Mouse (Mus musculus) heart, embryonic 14.5 days (tissue): ENCODE data around the gene Nrip1. TPM values are rescaled to one million over a fixed set of nuclear protein-coding genes. Genes with fewer than 3 reads are reported as not detected.
A peak's percentile ranks its signal among the peaks of the same experiment; 100 is the strongest.

Source experiments
- ATAC-seq: fragments of 200-750 bp; cut with Nextera tagmentation; 2 replicates; pipeline ENCODE4 v1.8.0; 2017; ENCODE audit warnings: low read depth, moderate TSS enrichment; ENCODE audit not compliant: insufficient number of reproducible peaks, insufficient read depth, low FRiP score
- H3K27ac ChIP-seq, 2 experiments: fragments of 200-500 bp in 1 of 2; fragments of 300-500 bp in 1 of 2; sonication (generic) in 1 of 2; replicated peaks in 1 of 2; 2 replicates each; pipeline ENCODE4 v1.5.1; 2012 to 2014; ENCODE audit warnings: low read depth in 2 of 2, low read length in 2 of 2, control low read depth in 1 of 2, mild to moderate bottlenecking in 1 of 2, mixed read lengths in 1 of 2; ENCODE audit not compliant: control insufficient read depth in 1 of 2, insufficient read depth in 1 of 2
- H3K27me3 ChIP-seq: fragments of 300-500 bp; sonication (generic); 2 replicates; pipeline ENCODE4 v1.6.1; 2014; ENCODE audit warnings: mild to moderate bottlenecking, low read length, control low read depth; ENCODE audit not compliant: control insufficient read depth, insufficient read depth
- H3K36me3 ChIP-seq: fragments of 300-500 bp; sonication (generic); 2 replicates; pipeline ENCODE4 v1.6.1; 2014; ENCODE audit warnings: mild to moderate bottlenecking, control low read depth, low read length, mixed read lengths; ENCODE audit not compliant: control insufficient read depth, insufficient read depth
- H3K4me1 ChIP-seq, 2 experiments: fragments of 200-500 bp in 1 of 2; fragments of 300-500 bp in 1 of 2; sonication (generic) in 1 of 2; 2 replicates each; pipeline ENCODE4 v1.6.1; 2012 to 2014; ENCODE audit warnings: low read length in 2 of 2, control low read depth in 1 of 2, mixed read lengths in 1 of 2; ENCODE audit not compliant: control insufficient read depth in 2 of 2, insufficient read depth in 2 of 2
- H3K4me2 ChIP-seq: fragments of 300-500 bp; sonication (generic); 2 replicates; pipeline ENCODE4 v1.6.1; 2014; ENCODE audit warnings: mild to moderate bottlenecking, low read length
- H3K4me3 ChIP-seq, 2 experiments: fragments of 200-500 bp in 1 of 2; fragments of 300-500 bp in 1 of 2; sonication (generic) in 1 of 2; 2 replicates each; pipeline ENCODE4 v1.5.1; 2012 to 2014; ENCODE audit warnings: low read length in 2 of 2, mild to moderate bottlenecking in 2 of 2, control low read depth in 1 of 2, low read depth in 1 of 2, moderate library complexity in 1 of 2; ENCODE audit not compliant: control insufficient read depth in 1 of 2, insufficient read depth in 1 of 2
- H3K9ac ChIP-seq: fragments of 300-500 bp; sonication (generic); 2 replicates; pipeline ENCODE4 v1.6.1; 2014; ENCODE audit warnings: mild to moderate bottlenecking, low read length
- H3K9me3 ChIP-seq: fragments of 300-500 bp; sonication (generic); 2 replicates; pipeline ENCODE4 v1.6.1; 2016; ENCODE audit warnings: low read length, control low read depth; ENCODE audit not compliant: control insufficient read depth
- WGBS: fragments of 180-500 bp; shearing (Covaris S2); extraction: QIAGEN DNeasy Blood & Tissue Kit; methylation state at CpG from one replicate; pipeline ENCODE4 v1.1.7; 2014; 5-methylcytosine and 5-hydroxymethylcytosine counted together
- polyA plus RNA-seq: library from polyadenylated mRNA; unstranded; fragments of >200 nt; fragmentation: Nextera tagmentation; extraction: Ambion mirVana; gene quantifications from 2 replicates; pipeline ENCODE4 v1.2.1, GENCODE M21; 2014

Nrip1 gene
- polyA plus RNA-seq: 20.2 and 20.8 TPM in 2 replicates

DNA sequence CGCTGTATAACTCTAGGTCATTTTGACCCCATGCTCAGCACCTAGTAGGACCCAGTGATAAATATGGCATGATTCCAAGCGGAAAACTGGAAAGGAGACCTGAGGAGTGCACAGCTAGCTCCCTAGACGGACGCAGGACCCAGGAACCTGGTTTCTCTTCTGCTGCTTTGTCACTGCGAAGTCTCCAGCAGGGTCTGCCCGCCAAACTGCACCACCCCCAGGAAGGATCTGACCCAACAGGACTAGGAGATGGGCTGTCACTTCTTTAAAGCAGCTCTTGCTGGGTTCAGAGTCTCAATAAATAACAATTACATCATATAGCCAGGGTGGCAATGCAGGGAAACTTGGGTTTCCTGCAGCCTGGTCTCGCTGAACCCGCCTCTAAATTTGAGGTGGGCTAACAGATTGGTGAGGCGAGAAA is at the start of gene Nrip1:
Gene Nrip1 (minus strand): TSS at position 157 of the 421 bp plus-strand sequence.
- 0 out of 2 replicates have a peak, but pooled peaks have one; percentile 23 for ATAC-seq
- H3K4me3 ChIP-seq: peak within 1 kb of the TSS; percentile 75 to 100
- under 1% methylated on average over 9 of the region's 9 CpGs for WGBS
- no peaks in the 10 kb centered on the region for H3K36me3 ChIP-seq
- H3K4me1 ChIP-seq: peaks cover 7 to 21% of the 10 kb centered on the region in 2 experiments
- H3K27ac ChIP-seq: peak within 1 kb of the TSS; percentile 98 to 99
- H3K4me2 ChIP-seq: peak within 1 kb of the TSS; percentile 70
- no peaks in the 10 kb centered on the region for H3K9me3 ChIP-seq
- peak within 1 kb of the TSS; percentile 95 for H3K9ac ChIP-seq
- H3K27me3 ChIP-seq: no peaks in the 10 kb centered on the region

DNA sequence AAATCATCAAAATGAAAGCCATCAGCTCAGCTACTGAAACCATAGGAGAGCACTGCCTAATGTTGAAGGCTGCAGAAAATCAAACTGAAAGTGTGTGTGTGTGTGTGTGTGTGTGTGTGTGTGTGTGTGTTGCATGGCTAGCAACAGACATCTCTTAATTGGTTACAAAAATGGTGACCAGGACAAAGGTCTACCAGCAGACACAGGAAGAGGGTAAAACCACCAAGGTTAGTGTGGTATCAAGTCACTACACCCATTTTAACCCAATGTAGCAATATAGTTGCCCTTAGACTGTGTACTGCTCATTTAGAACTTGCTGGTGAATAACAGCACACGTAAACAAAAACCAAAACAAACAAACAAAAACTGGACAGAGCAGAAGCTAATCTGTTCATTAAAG is 48.9 kb upstream of the Nrip1 start:
- Histone ChIP-seq H3K9me3 (no peaks in the 10 kb centered on the region), H3K4me1 (no peaks in the 10 kb centered on the region), H3K27ac (no peak overlapping the region), H3K36me3 (no peaks in the 10 kb centered on the region), H3K4me2 (no peak overlapping the region), H3K9ac (no peak overlapping the region), H3K27me3 (no peaks in the 10 kb centered on the region), H3K4me3 (no peak overlapping the region)
- WGBS: 81% methylated on average over 1 of the region's 1 CpGs
- no peak for ATAC-seq

DNA sequence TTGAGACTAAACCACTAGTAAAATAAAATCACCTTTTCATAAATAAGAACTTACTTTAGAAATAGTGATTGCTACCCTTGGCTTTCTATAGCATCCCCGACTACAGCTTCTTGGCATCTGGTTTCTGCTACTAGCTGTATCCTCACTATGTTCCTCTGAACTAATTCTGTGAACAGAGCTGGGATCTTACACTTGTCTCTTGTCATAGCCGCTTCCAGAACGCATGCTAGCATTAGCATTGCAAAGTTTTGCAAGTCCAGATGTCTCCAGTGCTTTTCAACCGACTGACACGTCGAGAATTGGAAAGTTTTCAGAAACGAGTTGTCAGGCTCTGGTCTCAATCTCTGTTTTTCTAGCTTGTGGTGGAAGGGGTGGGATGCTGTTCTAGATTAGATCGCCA is 46.2 kb upstream of the Nrip1 start:
- H3K4me1 ChIP-seq: no peaks in the 10 kb centered on the region
- H3K9ac ChIP-seq: no peak overlapping the region
- H3K9me3 ChIP-seq: no peaks in the 10 kb centered on the region
- H3K36me3 ChIP-seq: no peaks in the 10 kb centered on the region
- ATAC-seq: no peak
- no peak overlapping the region for H3K4me2 ChIP-seq
- WGBS: 47% methylated on average over 8 of the region's 8 CpGs
- no peak overlapping the region for H3K27ac ChIP-seq
- no peak overlapping the region for H3K4me3 ChIP-seq
- H3K27me3 ChIP-seq: no peaks in the 10 kb centered on the region

DNA sequence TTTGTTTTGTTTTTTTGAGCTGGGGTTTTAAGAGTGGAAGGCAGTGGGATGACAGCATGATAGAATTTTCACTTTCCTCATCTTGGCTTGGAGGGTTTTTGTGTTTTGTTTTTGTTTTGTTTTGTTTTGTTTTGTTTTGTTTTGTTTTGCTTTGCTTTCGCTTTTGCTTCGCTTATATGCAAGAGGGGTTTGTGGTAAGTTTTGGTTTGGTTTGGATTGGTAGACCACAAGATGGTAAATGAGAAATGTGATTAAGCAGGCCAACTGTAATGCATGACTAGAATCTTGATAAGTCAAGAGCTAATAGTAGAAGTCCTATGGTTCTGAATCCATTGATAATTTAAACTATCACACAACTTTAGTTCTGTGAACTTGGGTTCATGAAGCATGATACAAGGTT is 42.9 kb upstream of the Nrip1 start:
- Histone ChIP-seq H3K4me3 (no peak overlapping the region), H3K36me3 (no peaks in the 10 kb centered on the region), H3K27ac (no peak overlapping the region), H3K4me1 (no peaks in the 10 kb centered on the region), H3K27me3 (no peaks in the 10 kb centered on the region), H3K9ac (no peak overlapping the region), H3K9me3 (no peaks in the 10 kb centered on the region), H3K4me2 (no peak overlapping the region)
- 93% methylated on average over 2 of the region's 2 CpGs for WGBS
- ATAC-seq: no peak

DNA sequence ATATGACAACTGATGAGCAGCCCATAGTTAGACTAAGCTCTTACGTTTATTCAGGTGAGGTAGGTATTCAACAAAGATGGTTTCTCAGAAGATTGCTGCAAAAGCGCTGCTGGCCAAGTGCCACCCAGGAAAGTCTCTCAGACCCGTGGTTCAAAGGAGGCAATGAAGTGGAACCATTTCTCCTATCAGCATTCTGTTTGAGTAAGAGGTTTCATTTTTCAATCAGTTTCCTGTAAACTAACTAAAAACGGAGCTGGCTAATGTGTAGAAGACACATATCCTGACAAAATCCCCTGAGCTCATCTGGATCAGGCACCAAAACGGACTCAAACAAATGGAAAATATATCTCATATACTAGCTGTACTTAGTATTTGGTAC is 42.4 kb upstream of the Nrip1 start:
- 80% methylated on average over 5 of the region's 5 CpGs for WGBS
- no peaks in the 10 kb centered on the region for H3K4me1 ChIP-seq
- no peaks in the 10 kb centered on the region for H3K36me3 ChIP-seq
- no peaks in the 10 kb centered on the region for H3K27me3 ChIP-seq
- no peak overlapping the region for H3K4me3 ChIP-seq
- no peak for ATAC-seq
- H3K4me2 ChIP-seq: no peak overlapping the region
- H3K9ac ChIP-seq: no peak overlapping the region
- no peak overlapping the region for H3K27ac ChIP-seq
- no peaks in the 10 kb centered on the region for H3K9me3 ChIP-seq

DNA sequence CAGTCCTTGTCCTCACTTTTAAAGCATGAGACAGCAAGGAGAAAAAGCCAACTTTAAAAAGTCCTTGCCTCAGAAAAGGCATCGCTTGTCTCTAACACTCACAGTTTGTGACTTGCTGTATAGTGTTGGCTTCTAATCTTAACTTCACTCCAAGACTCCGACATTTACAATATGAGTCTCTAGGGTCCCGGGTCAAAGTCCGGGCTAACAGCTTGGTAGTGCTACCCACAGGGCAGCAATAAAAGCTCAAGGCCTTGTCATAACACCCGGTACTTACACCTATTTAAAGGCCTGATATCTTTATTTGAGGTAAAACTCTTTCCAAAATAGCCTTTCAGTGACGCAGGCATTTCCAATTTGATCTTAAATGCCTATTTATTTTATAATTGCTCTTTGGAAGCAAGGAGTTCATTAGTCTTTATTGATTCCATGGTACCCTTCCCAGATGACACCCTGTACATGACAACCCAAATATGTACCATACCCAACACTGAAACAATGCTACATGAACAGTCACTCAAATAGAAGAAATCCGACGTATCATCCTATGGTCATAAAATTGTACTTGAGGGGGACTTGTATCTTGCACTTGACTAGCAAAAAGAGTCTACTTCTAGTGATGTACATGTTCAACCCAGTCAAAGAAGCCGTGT is 41.9 kb upstream of the Nrip1 start:
- WGBS: 88% methylated on average over 9 of the region's 9 CpGs
- Histone ChIP-seq H3K27me3 (no peaks in the 10 kb centered on the region), H3K36me3 (no peaks in the 10 kb centered on the region), H3K27ac (no peak overlapping the region), H3K4me2 (no peak overlapping the region), H3K4me1 (no peaks in the 10 kb centered on the region), H3K9ac (no peak overlapping the region), H3K9me3 (no peaks in the 10 kb centered on the region), H3K4me3 (no peak overlapping the region)
- ATAC-seq: no peak

DNA sequence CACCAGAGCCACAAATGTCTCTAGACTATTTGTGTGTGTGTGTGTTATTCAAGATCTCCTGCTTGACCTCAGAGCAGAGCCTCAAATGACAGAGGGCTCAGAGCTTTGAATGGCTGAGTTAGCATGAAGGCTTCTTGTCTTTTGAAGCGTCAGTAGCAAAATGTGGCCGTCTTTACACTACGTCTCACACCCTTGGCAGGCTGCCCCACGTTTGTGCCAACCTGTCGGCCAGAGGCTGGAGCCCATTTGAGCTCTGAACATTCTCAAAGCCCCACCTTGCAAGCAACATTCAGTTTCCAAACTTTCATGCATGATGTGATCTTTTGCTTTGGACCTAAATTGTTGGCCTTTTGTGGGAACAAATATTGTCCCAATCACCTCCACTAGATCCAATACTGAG is 40.9 kb upstream of the Nrip1 start:
- Histone ChIP-seq H3K27ac (no peak overlapping the region), H3K36me3 (no peaks in the 10 kb centered on the region), H3K9ac (no peak overlapping the region), H3K27me3 (no peaks in the 10 kb centered on the region), H3K4me2 (no peak overlapping the region), H3K4me3 (no peak overlapping the region), H3K9me3 (no peaks in the 10 kb centered on the region), H3K4me1 (no peaks in the 10 kb centered on the region)
- WGBS: 56% methylated on average over 5 of the region's 5 CpGs
- no peak for ATAC-seq

DNA sequence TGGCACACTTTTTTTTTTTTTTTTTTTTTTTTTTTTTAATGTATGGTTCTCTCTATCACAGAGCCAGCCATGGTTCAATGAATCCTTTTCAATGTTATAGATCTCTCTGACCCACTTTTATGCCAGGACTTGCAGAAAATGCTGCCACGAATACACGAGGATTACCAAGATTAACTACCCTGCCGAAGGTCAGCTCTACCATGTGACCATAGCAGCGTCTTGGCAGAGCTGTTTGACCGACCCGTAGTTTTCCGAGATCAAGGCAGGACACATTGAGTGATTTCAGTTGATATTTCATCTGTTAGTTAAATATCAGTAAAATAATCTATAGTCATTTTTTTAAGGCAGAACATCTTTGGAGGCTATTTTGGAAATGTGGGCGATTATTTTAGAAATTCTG is 40.0 kb upstream of the Nrip1 start:
- Histone ChIP-seq H3K9me3 (no peaks in the 10 kb centered on the region), H3K4me2 (no peak overlapping the region), H3K27me3 (no peaks in the 10 kb centered on the region), H3K4me3 (no peak overlapping the region), H3K9ac (no peak overlapping the region), H3K4me1 (peaks cover 0 to 3% of the 10 kb centered on the region in 2 experiments; a peak in 1 of 4 replicates), H3K36me3 (no peaks in the 10 kb centered on the region), H3K27ac (no peak overlapping the region)
- 92% methylated on average over 8 of the region's 8 CpGs for WGBS
- ATAC-seq: no peak
